Mouse (Mus musculus) left cerebral cortex, adult 9 months (tissue): ENCODE results near the gene Macf1.
"Not testable (repeated sequence)": the region's sequence is repeated elsewhere in the genome, so short reads cannot be mapped to it uniquely, and the experiment has no call there.

ENCODE experiments used
- DNase-seq, 2 experiments: peaks; one replicate each; pipeline ENCODE4 v3.0.0; 2022; ENCODE audit warnings: low spot score in 2 of 2

Macf1 gene

DNA sequence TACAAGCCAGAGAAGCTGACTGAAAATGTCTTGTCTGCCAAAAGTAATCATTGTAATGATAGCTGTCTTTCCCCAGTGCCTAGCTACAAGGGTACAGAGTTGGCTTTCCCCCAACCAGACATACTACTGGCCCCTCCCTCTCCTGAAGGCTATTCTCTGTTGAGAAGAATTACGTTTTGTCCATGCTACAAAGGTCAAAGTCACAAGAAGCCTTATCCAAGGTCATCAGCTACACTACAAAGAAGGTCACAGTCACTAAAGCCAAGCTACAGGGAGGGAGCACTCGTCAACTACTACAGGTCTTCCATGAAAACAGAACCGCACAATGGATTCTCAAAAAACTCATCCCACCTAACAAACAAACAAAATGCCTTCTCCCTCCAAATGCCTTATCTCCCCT is 49.7 kb downstream of the Macf1 start:
- no peak for DNase-seq

DNA sequence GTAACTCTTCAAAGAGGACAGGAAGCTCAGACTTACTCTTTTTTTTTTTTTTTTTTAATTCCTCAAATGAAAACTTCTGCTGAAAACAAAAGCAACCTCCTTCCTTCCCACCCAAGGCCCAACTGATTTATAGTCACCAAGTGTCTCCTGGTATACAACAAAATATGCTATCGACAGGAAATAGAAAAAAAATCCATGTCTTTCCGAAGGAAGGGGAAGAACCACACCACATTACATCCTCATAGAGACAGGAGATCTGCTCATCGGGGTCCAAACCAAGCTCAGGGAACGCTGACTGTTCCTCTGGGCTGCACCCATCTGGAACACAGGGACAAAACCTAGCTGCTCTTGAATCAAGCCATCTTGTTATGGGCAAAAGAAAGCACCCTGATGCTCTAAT is 50.3 kb downstream of the Macf1 start:
- no peak for DNase-seq

GRCm38 (mm10) chr4:123633370-123633769 is 50.8 kb downstream of the Macf1 start:
- no peak for DNase-seq

DNA sequence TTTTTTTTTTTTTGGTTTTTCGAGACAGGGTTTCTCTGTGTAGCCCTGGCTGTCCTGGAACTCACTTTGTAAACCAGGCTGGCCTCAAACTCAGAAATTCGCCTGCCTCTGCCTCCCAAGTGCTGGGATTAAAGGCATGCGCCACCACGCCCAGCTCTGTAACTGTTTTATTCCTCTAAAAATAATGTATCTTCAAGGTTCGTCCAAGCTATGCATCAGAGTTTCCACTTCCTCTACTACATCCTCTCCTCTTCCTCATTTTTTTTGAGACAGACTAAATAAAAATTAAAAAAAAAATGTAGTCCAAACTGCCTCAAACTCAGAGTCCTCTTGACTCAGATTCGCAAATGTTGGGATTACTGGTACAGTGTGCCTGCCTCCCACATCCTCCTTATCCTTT is 52.0 kb downstream of the Macf1 start:
- not testable (repeated sequence) for DNase-seq

GRCm38 (mm10) chr4:123631654-123632053 is 52.5 kb downstream of the Macf1 start:
- no peak for DNase-seq

GRCm38 (mm10) chr4:123627683-123628082 is 56.5 kb downstream of the Macf1 start:
- no peak for DNase-seq

DNA sequence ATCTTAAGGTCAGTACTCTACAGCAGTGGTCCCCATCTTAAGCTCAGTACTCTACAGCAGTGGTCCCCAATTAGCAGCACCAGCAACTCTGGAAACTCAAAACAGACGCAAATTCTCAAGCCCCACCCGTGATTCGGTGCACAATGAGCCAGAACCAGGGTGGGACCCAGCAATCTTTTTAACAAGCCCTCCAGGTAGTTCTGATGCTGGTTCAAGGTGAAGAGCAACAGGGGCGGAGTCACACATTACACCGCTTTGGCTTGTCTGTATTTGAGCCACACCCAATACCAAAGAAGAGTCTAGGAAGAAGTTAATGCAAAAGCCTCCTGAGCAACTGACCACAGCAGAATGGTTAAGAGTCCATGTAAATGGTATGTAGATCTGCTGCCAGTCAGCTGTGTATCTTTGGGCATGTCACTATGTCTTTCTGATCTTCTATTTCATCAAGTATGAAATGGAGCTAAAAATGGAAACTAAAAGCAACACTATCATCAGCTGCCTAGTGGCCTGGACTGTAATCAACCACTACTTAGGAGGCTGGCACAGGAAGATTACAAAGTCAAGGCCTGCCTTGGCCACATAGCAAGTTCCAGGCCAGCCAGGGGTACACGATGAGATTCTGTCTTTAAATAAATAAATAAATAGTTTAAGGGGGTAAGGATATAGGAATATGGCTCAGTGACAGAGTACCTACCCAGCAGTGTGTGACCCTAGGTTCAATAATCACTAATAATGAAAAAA is 58.7 kb downstream of the Macf1 start:
- DNase-seq, result no peak

GRCm38 (mm10) chr4:123624438-123624837 is 59.7 kb downstream of the Macf1 start:
- DNase-seq, result no peak

- peak in 1 of 2 experiments; percentile 28 for DNase-seq
These were observed 60.4 kb downstream of the Macf1 start for GRCm38 (mm10) chr4:123623742-123624151.

DNA sequence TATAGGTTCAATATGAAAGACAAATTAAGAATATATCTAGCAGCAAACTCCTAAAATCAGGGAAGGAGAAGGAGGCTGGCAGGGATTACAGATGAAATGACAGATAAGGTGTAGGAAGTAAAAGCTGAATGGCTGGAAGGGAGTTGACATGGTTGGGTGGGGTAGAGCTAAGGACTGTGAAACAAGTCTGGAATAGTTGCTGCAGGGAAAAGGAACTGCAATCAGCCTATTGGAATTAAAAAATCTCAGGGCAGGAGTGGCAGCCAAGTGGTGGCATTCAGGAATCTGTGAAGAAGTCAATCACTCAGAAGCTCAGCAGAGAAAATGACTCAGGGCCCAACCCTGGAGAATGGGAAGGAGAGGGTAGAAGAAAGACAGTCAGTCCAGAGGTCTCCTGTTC is 62.4 kb downstream of the Macf1 start:
- no peak for DNase-seq

DNA sequence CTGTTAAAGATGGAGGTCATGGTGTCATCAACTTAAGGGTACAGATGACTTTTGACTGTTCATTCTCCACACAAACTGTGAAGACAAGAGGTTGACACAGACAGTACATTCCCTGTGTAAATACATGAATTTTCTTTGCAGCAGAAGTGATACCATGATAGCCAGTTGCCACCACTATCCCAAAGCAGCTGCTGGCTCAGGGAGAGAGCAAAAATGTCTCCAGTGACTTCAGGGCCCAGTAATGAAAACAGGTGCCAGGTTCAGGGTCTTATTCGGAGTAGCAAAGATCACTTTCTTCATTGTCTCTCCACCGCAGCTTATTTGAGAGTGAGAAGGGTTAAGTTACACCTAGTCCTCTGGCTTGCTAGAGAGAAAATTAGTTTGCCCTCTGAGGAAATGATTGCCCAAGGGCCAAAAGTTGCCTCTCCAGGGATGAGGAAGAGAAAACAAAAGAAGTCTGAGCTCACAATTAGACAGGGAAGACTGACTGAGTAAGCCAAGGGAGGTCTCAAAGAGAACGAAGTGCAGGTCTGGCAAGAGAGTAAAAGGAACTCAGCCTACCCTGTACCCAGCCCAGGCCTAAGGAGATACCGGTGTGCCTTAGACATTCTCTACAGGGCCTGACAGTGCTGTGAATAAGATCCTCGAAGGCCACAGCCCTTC is 66.3 kb downstream of the Macf1 start:
- DNase-seq, result no peak

GRCm38 (mm10) chr4:123616971-123617370 is 67.2 kb downstream of the Macf1 start:
- DNase-seq, result peak in 1 of 2 experiments; percentile 43

DNA sequence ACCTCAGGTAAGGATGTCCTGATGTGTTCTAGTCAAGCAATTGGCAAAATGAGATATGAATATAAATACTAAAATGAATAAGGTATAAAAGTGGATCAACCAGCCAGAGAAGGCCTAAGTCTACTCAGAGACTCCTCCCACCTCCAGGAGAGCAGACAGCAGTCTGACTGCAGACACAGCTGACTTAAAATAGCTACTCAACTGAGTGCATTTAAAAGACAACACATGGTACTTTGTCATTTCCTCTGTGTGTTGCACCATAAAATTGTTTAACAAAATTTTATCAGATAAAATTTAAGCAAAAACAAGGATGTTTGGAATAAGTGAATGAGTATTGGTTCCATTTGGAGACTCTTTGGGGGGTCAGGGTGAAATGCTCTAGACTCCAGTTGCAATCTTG is 67.7 kb downstream of the Macf1 start:
- peak in 1 of 2 experiments; percentile 33 for DNase-seq

DNA sequence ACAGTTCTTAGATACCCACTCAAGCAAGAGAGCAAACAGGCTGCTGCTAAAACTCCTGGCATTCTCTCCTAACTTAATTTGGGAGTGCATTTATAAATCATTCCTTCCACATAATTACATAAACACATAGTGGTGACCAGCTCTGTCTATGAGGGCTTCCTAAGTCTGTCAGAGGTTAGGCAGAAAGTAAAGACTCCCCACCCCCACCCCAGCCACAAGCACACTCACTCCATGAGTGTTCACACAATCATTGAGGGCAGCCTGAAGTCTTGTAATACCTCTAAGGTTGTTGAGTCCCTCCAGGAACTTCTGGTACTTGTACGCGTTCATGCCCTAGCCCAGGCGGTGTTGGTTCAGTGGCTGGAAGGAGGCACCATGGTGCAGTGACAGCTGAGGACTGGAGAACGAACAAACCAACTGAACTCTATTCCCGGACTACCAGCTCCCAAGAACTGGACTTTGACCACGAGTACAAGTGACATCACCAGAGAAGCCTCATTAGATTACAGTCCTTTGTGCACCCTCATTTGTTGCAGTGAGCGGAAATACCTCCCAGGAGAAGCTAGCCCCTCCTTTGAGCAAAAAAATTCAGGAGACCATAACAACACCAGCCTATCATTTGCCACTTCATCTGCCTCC is 70.7 kb downstream of the Macf1 start:
- no peak for DNase-seq

DNA sequence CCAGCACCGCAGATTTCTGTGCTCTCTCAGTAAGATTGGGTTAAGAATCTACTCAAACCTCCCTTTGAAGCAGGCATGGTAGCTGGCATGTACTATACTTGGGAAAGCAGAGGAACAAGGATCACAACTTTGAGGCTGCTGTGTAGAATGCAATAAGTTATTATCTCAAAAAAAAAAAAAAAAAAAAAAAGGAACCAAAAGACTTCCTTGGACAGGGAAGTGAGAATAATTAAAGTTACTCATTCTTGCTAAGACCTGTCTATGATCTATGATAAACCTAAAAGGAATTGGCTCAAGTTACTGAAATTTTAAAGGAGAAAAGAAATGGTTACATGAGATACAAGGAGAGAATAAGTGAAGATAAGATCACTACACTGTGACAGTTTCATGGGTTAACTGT is 72.2 kb downstream of the Macf1 start:
- no peak for DNase-seq

DNA sequence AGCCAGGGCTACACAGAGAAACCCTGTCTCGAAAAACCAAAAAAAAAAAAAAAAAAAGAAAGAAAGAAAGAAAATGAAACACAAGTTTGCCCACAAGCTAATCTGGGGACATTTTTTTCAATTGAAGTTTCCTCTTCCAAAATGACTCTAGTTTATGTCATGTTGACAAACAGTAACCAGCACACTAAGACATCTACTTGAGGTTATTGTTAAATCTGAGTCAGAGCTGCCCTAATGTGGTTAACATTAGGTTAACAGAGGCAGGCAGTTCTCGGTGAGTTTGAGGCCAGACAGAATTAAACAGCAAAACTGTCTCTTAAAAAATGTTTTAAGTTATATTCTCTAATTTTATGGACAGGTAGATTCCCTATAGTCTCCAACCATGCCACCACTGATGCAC is 72.9 kb downstream of the Macf1 start:
- no peak for DNase-seq

DNA sequence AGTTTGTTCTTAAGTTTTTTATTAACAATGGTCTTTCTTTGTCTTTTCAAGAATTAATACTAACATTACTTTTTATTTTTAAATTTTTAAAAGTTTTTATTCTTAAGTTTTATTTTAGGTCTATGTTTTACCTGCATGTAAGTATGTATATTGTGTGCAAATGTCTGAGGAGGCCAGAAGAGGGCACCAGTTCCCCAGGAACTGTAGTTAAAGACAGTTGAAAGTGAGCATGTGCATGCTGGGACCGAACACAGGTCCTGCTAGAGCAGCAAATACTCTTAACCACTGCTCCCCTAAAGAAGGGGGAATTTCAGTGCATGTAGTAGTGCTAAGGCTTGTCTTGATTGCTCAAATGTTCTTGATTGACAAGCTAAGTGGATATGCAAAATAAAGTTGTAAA is 77.0 kb downstream of the Macf1 start:
- no peak for DNase-seq

DNA sequence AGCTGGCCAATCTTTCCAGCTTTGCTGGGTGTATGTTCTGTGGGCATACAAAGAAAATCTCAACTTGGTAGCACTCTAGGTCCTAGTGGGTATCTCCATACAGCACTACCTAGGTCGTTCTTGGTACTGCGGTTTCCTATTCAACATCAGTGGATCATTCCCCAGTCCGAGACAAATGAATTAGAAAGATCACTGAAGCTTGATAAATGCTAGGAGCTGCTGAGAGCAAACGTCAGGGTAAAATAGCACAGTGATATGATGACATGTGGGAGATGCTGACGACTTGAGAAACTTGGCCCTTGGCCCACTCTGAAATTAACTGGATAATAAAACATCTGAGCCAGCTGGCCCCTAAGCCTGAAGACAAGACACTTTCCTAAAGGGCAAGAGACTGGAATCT is 78.2 kb downstream of the Macf1 start:
- DNase-seq, result no peak

GRCm38 (mm10) chr4:123605309-123605708 is 78.9 kb downstream of the Macf1 start:
- DNase-seq, result no peak

- DNase-seq, result no peak
These were observed 81.4 kb downstream of the Macf1 start for GRCm38 (mm10) chr4:123602700-123603261.

DNA sequence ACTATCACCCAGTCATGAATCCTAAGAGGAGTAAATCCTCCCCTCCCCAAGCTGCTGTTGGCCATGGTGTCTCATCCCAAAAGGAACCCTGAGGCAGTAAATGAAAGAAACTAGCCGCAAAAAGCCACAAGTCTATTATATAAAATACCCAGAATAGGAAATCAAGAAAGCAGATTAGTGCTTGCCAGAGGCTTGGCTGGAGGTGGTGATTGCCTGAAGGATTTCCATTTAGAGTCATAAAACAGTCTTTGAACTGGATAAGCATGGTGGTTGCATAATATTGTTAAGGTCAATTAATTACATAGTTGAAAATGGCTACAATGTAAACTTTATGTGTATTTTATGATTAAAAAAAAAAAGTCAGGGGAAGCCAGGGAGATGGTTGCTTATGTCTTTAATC is 83.1 kb downstream of the Macf1 start:
- no peak for DNase-seq

DNA sequence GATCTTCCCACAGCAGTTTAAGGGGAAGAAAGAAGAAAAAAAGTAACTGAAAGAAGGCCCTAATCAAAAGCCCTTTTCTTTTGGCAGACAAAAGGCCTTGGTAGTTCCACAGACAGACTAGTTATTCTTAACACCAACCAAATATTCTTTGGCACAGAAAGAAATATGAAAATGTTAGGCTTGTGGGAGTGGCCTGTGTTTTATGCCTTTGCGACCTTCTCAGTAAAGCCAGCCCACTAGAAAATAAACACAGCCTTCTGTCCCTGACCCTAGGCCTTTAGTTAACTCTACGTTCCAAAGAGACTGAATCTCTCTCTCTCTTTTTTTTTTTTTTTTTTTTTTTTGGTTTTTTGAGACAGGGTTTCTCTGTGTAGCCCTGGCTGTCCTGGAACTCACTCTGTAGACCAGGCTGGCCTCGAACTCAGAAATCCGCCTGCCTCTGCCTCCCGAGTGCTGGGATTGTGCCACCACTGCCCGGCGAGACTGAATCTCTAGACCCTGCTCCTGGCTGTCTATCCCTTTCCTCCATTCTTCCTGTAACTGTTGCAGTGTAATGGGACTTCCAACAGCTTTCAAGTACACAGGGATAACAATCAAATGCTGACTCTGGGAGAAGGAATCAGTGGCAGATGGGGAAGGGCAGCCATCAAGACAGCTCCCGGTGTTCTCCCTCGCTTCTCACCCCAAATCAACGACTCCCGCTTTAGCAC is 85.5 kb downstream of the Macf1 start:
- no peak for DNase-seq
